Mouse (Mus musculus) limb, embryonic 13.5 days (tissue): ENCODE data around the gene Ak6. TPM values are rescaled to one million over a fixed set of nuclear protein-coding genes. Genes with fewer than 3 reads are reported as not detected.

Source experiments
- ATAC-seq: fragments of 200-750 bp; cut with Nextera tagmentation; 2 replicates; pipeline ENCODE4 v1.8.0; 2017; ENCODE audit warnings: low read depth, moderate number of reproducible peaks, moderate TSS enrichment; ENCODE audit not compliant: low FRiP score
- H3K27ac ChIP-seq: fragments of 300-500 bp; sonication (generic); 2 replicates; pipeline ENCODE4 v1.5.1; 2015; ENCODE audit warnings: inconsistent platforms, mild to moderate bottlenecking, moderate library complexity
- H3K27me3 ChIP-seq: fragments of 300-500 bp; sonication (generic); 2 replicates; pipeline ENCODE4 v1.6.1; 2015; ENCODE audit warnings: mild to moderate bottlenecking, inconsistent platforms
- H3K36me3 ChIP-seq: fragments of 300-500 bp; sonication (generic); 2 replicates; pipeline ENCODE4 v1.6.1; 2015; ENCODE audit warnings: inconsistent platforms, mild to moderate bottlenecking, moderate library complexity
- H3K4me1 ChIP-seq: fragments of 300-500 bp; sonication (generic); 2 replicates; pipeline ENCODE4 v1.6.1; 2015; ENCODE audit warnings: inconsistent platforms
- H3K4me2 ChIP-seq: fragments of 300-500 bp; sonication (generic); replicated peaks from 2 replicates; pipeline ENCODE4 v1.6.1; 2015; ENCODE audit warnings: inconsistent platforms, mild to moderate bottlenecking, moderate library complexity
- H3K4me3 ChIP-seq: fragments of 300-500 bp; sonication (generic); 2 replicates; pipeline ENCODE4 v1.5.1; 2015; ENCODE audit warnings: moderate library complexity, mild to moderate bottlenecking, inconsistent platforms
- H3K9ac ChIP-seq: fragments of 300-500 bp; sonication (generic); 2 replicates; pipeline ENCODE4 v1.6.1; 2015; ENCODE audit warnings: mild to moderate bottlenecking, inconsistent platforms
- H3K9me3 ChIP-seq: fragments of 300-500 bp; sonication (generic); 2 replicates; pipeline ENCODE4 v1.6.1; 2016; ENCODE audit warnings: inconsistent platforms
- WGBS: fragments of 180-500 bp; shearing (Covaris S2); methylation state at CpG from one replicate; pipeline ENCODE4 v1.1.7; 2015; 5-methylcytosine and 5-hydroxymethylcytosine counted together
- polyA plus RNA-seq: library from polyadenylated mRNA; unstranded; fragments of >200 nt; fragmentation: Nextera tagmentation; extraction: Ambion mirVana; gene quantifications from 2 replicates; pipeline ENCODE4 v1.2.1, GENCODE M21; 2015

Ak6 gene
- polyA plus RNA-seq, 1 experiment from 2014 or later, result 282 TPM

- no peak overlapping the region for H3K4me2 ChIP-seq
- peaks cover 23% of the 10 kb centered on the region for H3K27me3 ChIP-seq
- no peaks in the 10 kb centered on the region for H3K9me3 ChIP-seq
- ATAC-seq, result no peak
- 82% methylated on average over 13 of the region's 13 CpGs for WGBS
- H3K4me3 ChIP-seq, result no peak overlapping the region
- H3K9ac ChIP-seq, result no peak overlapping the region
- peaks cover 42% of the 10 kb centered on the region for H3K36me3 ChIP-seq
- H3K27ac ChIP-seq, result no peak overlapping the region
- H3K4me1 ChIP-seq, result peaks cover 9% of the 10 kb centered on the region
Observed at GRCm38 (mm10) chr13:100617583-100617982, 33.2 kb upstream of the Ak6 start.

GRCm38 (mm10) chr13:100622241-100622640, 28.5 kb upstream of the Ak6 start:
- no peaks in the 10 kb centered on the region for H3K9me3 ChIP-seq
- no peak overlapping the region for H3K4me2 ChIP-seq
- ATAC-seq, result no peak
- H3K27me3 ChIP-seq, result peaks cover 7% of the 10 kb centered on the region
- H3K36me3 ChIP-seq, result peaks cover 77% of the 10 kb centered on the region
- no peaks in the 10 kb centered on the region for H3K4me1 ChIP-seq
- no peak overlapping the region for H3K27ac ChIP-seq
- H3K4me3 ChIP-seq, result no peak overlapping the region
- WGBS, result 82% methylated on average over 4 of the region's 4 CpGs
- H3K9ac ChIP-seq, result no peak overlapping the region

- H3K27ac ChIP-seq, result no peak overlapping the region
- H3K4me3 ChIP-seq, result no peak overlapping the region
- no peak for ATAC-seq
- no peaks in the 10 kb centered on the region for H3K4me1 ChIP-seq
- no peaks in the 10 kb centered on the region for H3K9me3 ChIP-seq
- H3K4me2 ChIP-seq, result no peak overlapping the region
- WGBS, result 96% methylated on average over 3 of the region's 3 CpGs
- no peak overlapping the region for H3K9ac ChIP-seq
- peaks cover 71% of the 10 kb centered on the region for H3K36me3 ChIP-seq
- H3K27me3 ChIP-seq, result no peaks in the 10 kb centered on the region
Observed at GRCm38 (mm10) chr13:100634106-100634691, 16.6 kb upstream of the Ak6 start.

- no peaks in the 10 kb centered on the region for H3K27me3 ChIP-seq
- H3K4me3 ChIP-seq, result no peak overlapping the region
- WGBS, result 92% methylated on average over 4 of the region's 4 CpGs
- no peaks in the 10 kb centered on the region for H3K9me3 ChIP-seq
- H3K4me2 ChIP-seq, result no peak overlapping the region
- H3K4me1 ChIP-seq, result no peaks in the 10 kb centered on the region
- H3K36me3 ChIP-seq, result peaks cover 85% of the 10 kb centered on the region
- no peak for ATAC-seq
- H3K27ac ChIP-seq, result no peak overlapping the region
- H3K9ac ChIP-seq, result no peak overlapping the region
Observed at GRCm38 (mm10) chr13:100642471-100643209, 8.1 kb upstream of the Ak6 start.

- Histone ChIP-seq H3K9me3 (no peaks in the 10 kb centered on the region), H3K27ac (no peak overlapping the region), H3K36me3 (peaks cover 43% of the 10 kb centered on the region), H3K4me2 (no peak overlapping the region), H3K9ac (no peak overlapping the region), H3K27me3 (no peaks in the 10 kb centered on the region), H3K4me3 (no peak overlapping the region), H3K4me1 (peaks cover 8% of the 10 kb centered on the region)
- ATAC-seq, result no peak
- 95% methylated on average over 8 of the region's 8 CpGs for WGBS
Observed at GRCm38 (mm10) chr13:100648223-100648622, 2.6 kb upstream of the Ak6 start.

- under 1% methylated on average over 54 of the region's 63 CpGs for WGBS
- Histone ChIP-seq H3K4me1 (peaks cover 8% of the 10 kb centered on the region), H3K36me3 (peaks cover 20% of the 10 kb centered on the region), H3K4me3 (peak within 1 kb of the TSS; percentile 96), H3K4me2 (peak within 1 kb of the TSS; percentile 93), H3K27ac (peak within 1 kb of the TSS; percentile 86), H3K9me3 (no peaks in the 10 kb centered on the region), H3K27me3 (no peaks in the 10 kb centered on the region), H3K9ac (peak within 1 kb of the TSS; percentile 91)
- no peak for ATAC-seq
Observed at GRCm38 (mm10) chr13:100651439-100652186, 834 bp downstream of the Ak6 start, which contains the start of gene Taf9. Gene Taf9 (plus strand): TSS chr13:100651579.

GRCm38 (mm10) chr13:100658091-100658490, 7.3 kb downstream of the Ak6 start:
- Histone ChIP-seq H3K27me3 (no peaks in the 10 kb centered on the region), H3K9ac (no peak overlapping the region), H3K9me3 (no peaks in the 10 kb centered on the region), H3K4me1 (no peaks in the 10 kb centered on the region), H3K4me2 (no peak overlapping the region), H3K4me3 (no peak overlapping the region), H3K27ac (no peak overlapping the region), H3K36me3 (peaks cover 27% of the 10 kb centered on the region)
- ATAC-seq, result no peak
- WGBS, result 92% methylated on average over 5 of the region's 5 CpGs

GRCm38 (mm10) chr13:100659864-100660456, 9.2 kb downstream of the Ak6 start:
- Histone ChIP-seq H3K4me1 (no peaks in the 10 kb centered on the region), H3K9ac (no peak overlapping the region), H3K4me2 (no peak overlapping the region), H3K27me3 (no peaks in the 10 kb centered on the region), H3K27ac (no peak overlapping the region), H3K36me3 (peaks cover 31% of the 10 kb centered on the region), H3K4me3 (no peak overlapping the region), H3K9me3 (no peaks in the 10 kb centered on the region)
- 39% methylated on average over 4 of the region's 4 CpGs for WGBS
- ATAC-seq, result no peak; the same call in 1 of the 2 replicates

- H3K4me2 ChIP-seq, result peak within 1 kb of the TSS; percentile 84
Observed at GRCm38 (mm10) chr13:100669291-100670022, 18.7 kb downstream of the Ak6 start, which contains the start of gene Ccdc125. Gene Ccdc125 (plus strand): TSS chr13:100669717.

GRCm38 (mm10) chr13:100670181-100670741, 19.5 kb downstream of the Ak6 start:
- Histone ChIP-seq H3K9me3 (no peaks in the 10 kb centered on the region), H3K4me1 (peaks cover 9% of the 10 kb centered on the region; the same call in 1 of the 2 replicates), H3K9ac (peak overlapping the region; percentile 70; the same call in 1 of the 2 replicates), H3K27ac (no peak overlapping the region), H3K36me3 (peaks cover 16% of the 10 kb centered on the region), H3K4me3 (peak overlapping the region; percentile 62), H3K4me2 (peak overlapping the region; percentile 84), H3K27me3 (no peaks in the 10 kb centered on the region)
- no peak for ATAC-seq
- 56% methylated on average over 9 of the region's 9 CpGs for WGBS

More at GRCm38 (mm10) chr13:100669291-100670022, 18.7 kb downstream of the Ak6 start, which contains the start of gene Ccdc125:
- ATAC-seq, result peak; percentile 73; the same call in 1 of the 2 replicates
- Histone ChIP-seq H3K4me3 (peak within 1 kb of the TSS; percentile 62), H3K27ac (0 out of 2 replicates have a peak within 1 kb of the TSS, but pooled peaks have one; percentile 22), H3K9me3 (no peaks in the 10 kb centered on the region), H3K4me1 (peaks cover 9% of the 10 kb centered on the region; the same call in 1 of the 2 replicates), H3K27me3 (no peaks in the 10 kb centered on the region), H3K9ac (peak within 1 kb of the TSS; percentile 70), H3K36me3 (peaks cover 16% of the 10 kb centered on the region)
- WGBS, result under 1% methylated on average over 44 of the region's 44 CpGs
